Mouse (Mus musculus) C2C12 (cell line): ENCODE data around the gene Gm21411.
"Not testable (repeated sequence)": the region's sequence is repeated elsewhere in the genome, so short reads cannot be mapped to it uniquely, and the experiment has no call there.

Experiments
- CEBPB ChIP-seq: IDR thresholded peaks from one replicate; pipeline ENCODE4 v1.6.1; 2011; ENCODE audit warnings: low read depth, mild to moderate bottlenecking, control low read depth, moderate library complexity
- CTCF ChIP-seq: IDR thresholded peaks from one replicate; pipeline ENCODE4 v1.5.1; 2011; ENCODE audit not compliant: control insufficient read depth, insufficient read depth, insufficient read length
- MAX ChIP-seq: IDR thresholded peaks from one replicate; pipeline ENCODE4 v1.6.1; 2011; ENCODE audit warnings: mild to moderate bottlenecking, control low read depth
- MYOD1 ChIP-seq: IDR thresholded peaks from one replicate; pipeline ENCODE4 v1.6.1; 2011; ENCODE audit warnings: low read depth; ENCODE audit not compliant: control insufficient read depth, insufficient read length

DNA sequence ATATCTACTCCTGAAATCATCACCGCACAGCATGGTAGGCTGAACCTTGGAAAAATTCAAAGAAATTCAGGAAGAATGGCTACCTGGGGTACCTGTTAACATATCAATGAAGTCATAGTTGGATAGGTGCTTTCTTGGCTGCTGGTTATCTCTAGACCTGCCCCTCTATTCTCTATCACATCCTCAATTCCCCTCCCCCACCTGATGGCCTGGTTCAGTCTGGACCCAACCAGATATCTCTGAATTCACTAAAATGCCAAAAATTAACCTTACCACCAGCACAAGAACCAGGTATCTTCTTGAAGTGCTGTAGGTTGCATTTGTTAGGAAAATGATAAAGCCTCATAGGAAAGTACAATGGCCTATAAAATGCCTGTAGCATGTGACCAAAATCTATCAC is 1.3 kb downstream of the Gm21411 start:
- not testable (repeated sequence) for TF ChIP-seq CTCF, MYOD1, MAX, CEBPB
